Mouse (Mus musculus): ENCODE measurements at regions not wholly inside any gene's neighbourhood (a gene's known extent, or its start where the extent isn't known, plus 50 kb on each side); places are given as distances from the start of the nearest gene placed in this dataset.

DNA sequence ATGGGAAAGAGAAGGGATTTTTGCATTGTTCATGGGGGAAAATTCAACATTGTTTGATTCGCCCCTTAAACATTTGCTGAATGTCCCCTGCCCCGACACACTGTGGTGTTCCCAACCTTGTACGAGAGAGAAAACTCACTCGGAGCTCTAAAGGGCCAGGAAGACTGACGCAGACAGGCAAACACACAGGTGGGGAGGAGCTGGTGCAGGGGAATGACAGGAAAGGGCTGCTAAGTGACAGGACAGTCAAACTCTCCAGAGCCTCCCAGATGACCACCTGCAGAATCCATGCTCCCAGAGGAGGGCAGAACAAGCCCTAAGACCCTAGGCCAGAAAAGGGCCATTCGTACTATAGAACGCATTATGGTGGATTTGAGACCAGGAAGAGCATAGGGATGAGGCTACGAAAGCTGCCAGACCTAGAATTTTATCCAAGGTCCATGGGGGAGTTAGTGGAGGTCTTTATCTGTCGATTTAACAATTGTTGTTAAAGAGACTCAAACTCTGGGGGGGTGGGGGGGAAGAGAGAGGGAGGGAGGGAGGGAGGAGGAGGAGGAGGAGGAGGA, 94.6 kb upstream of the Pabpc6 start:
- peak; percentile 33 for DNase-seq (ENCODE audit: low read depth, low spot score)

GRCm38 (mm10) chr17:9763110-9763509, 93.6 kb upstream of the Pabpc6 start:
- DNase-seq (ENCODE audit: low read depth, low spot score): peak; percentile 49

GRCm38 (mm10) chr17:9762436-9762835, 92.9 kb upstream of the Pabpc6 start:
- no peak for DNase-seq (ENCODE audit: low read depth, low spot score)

GRCm38 (mm10) chr17:9760706-9761059, 91.2 kb upstream of the Pabpc6 start:
- DNase-seq (ENCODE audit: low read depth, low spot score): no peak

DNA sequence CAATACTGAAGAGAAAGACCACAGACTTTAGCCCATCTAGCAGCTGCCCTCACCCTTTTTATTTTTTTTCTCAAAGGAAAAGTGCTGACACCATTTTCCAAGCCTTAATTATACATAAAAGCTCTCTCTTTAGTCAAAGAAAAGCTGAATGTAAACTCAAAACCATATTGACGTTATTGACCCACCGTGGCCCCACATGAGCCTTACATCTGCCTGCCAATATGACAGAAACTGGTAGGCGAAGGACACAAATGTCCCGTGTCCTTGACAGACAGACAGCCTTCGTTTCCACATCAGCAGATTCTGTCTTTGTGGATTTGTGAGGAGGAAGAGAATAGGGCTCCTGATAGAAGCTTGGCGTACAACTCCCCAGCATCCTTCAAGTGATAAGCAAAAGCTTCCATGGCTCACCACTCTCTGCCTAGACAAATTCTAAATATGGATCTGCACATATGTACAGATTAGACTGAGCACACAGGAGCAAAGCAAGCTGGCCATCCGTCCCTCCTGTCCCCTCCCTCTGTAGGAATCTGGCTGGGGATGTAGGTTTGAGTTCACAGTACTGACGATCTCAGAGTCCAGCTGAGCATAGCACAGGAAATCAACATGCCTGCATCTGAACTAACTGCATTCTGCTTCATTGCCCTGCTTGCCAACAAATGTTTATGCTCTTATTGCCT, 90.6 kb upstream of the Pabpc6 start:
- DNase-seq (ENCODE audit: low read depth, low spot score): peak; percentile 38

- DNase-seq (ENCODE audit: low read depth, low spot score): peak; percentile 66
Observed at GRCm38 (mm10) chr17:9759421-9759852, 89.9 kb upstream of the Pabpc6 start.

DNA sequence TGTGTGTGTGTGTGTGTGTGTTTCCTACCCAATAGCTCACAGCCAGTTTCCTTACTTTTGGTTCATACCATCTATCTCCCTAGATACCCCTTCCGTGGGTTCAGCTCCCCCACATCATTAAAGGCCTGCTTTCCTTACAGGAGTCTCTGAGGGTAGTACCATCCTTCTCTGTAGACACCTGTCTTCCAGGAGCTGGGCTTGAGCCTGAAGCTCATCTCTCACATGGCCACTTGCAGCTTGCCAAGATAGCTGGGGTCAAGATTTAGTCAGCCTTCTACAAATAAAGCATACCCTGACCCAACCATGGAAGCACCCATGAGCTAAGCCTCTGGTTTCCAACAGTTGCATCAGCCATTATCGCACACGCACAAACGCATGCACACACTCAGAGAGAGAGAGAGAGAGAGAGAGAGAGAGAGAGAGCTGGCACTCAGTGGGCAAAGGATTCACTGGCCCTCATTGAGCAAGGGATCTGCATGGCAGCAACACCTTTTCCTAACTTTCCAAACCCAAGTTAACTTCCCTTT, 88.3 kb upstream of the Pabpc6 start:
- no peak for DNase-seq (ENCODE audit: low read depth, low spot score)

DNA sequence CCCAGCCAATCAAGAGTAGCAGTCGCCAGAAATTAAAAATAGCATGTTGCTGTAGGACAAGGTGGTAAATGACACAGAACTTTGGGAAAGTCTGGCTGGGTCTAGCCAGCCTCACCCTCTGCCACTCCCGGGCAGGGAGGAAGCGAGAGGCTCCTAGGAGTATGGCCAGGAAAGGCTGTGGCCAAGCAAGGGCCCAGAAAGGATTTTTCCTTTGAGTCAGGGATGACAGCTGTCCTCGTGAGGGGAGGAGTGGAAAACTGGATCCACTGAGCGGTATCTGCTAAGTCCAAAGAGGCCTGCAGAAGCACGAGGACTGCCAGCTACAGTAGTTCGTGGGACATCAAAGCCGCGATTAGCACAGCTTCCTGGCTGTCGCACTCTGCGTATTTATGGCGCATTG, 87.2 kb upstream of the Pabpc6 start:
- DNase-seq (ENCODE audit: low read depth, low spot score): no peak

GRCm38 (mm10) chr17:9756196-9756595, 86.7 kb upstream of the Pabpc6 start:
- peak; percentile 77 for DNase-seq (ENCODE audit: low read depth, low spot score)

DNA sequence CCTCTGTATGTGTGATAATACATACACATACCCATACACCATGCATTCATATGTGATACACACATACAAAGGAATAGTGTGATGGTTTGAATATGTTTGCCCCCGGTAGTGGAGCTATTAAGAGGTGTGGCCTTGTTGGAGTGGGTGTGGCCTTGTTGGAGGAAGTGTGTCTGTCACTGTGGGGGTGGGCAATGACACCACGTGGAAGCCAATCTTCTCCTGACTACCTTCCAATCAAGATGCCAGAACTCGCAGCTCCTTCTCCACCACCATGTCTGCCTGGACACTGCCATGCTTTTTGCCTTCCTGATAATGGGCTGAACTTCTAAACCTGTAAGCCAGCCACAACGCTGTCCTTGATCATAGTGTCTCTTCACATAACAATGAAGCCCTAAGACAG, 86.1 kb upstream of the Pabpc6 start:
- no peak for DNase-seq (ENCODE audit: low read depth, low spot score)

DNA sequence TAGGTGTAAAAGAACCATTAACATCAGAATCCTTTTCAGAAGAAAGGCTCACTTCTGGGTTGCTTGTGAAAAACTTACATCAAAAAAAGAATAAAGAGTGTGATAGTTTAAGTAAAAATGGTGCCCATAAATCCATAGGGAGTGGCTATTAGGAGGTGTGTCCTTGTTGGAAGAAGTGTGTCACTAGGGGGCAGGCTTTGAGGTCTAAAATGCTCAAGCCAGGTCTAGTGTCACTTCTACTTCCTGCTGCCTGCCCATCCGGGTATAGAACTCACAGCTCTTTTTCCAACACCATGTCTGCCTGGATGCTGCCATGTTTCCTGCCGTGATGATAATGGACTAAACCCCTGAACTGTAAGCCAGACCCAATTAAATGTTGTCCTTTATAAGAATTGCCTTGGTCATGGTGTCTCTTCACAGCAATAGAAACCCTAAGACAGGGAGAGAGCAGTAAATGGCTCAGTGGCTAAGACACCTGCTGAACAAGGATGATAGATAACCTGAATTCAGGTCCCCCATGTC, 85.4 kb upstream of the Pabpc6 start:
- no peak for DNase-seq (ENCODE audit: low read depth, low spot score)

DNA sequence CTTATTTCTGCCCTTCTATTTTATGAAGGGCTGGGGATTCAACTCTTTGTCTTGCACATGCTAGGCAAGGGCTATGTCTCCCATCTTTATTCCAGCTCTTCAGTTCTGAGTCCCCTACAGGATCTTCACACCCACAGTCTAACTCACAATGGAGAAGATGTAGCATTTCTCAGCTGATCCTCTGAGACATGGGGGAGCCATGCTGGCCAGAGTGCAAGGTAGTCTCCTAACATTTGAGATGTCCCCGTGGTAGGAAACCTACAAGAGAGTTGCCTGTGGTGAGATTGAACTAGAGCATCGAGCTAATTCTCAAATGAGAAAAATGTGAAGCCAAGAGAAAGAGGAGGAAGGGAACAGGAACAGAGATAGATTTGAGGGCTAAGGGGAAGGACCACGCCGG, 83.3 kb upstream of the Pabpc6 start:
- DNase-seq (ENCODE audit: low read depth, low spot score): no peak

DNA sequence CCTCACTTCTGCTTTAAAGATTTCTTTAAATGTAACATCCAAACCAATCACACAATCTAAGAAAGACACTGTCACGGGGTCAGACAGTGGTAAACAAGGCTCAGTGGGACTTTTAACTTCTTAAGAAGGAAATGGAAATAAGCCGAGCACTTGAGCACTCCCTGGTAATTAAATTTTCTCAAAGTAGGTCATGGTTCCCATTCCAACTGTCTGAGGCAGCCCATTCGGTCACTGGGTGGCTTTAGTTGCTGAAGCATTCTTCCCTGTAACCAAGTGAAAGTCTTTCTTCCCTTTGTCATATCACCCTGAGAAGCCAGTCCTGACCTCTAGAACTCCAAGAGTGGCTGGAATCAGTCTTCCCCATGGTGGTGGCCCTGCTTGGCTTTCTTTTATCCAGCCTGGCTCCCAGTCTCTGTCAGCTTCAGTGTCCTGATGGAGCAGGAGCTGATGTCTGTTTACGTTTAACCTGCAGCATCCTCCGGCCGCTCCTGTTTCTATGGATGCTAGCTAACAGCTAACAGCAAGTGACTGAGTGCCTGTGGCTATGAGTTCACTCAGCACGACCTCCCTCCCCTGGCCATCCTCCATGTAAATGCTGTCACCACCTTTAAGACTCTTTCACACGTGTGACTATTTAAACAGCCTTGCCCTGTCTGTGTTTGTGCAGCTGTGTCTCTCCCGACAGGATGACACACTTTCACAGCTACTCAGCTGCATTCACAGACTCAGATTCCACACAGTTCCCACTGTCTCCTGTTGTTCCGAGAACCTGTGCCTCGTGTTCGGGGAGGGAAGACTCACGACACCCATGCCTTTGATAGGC, 82.0 kb upstream of the Pabpc6 start:
- peak; percentile 49 for DNase-seq (ENCODE audit: low read depth, low spot score)

GRCm38 (mm10) chr17:9750046-9750445, 80.5 kb upstream of the Pabpc6 start:
- DNase-seq (ENCODE audit: low read depth, low spot score): no peak

DNA sequence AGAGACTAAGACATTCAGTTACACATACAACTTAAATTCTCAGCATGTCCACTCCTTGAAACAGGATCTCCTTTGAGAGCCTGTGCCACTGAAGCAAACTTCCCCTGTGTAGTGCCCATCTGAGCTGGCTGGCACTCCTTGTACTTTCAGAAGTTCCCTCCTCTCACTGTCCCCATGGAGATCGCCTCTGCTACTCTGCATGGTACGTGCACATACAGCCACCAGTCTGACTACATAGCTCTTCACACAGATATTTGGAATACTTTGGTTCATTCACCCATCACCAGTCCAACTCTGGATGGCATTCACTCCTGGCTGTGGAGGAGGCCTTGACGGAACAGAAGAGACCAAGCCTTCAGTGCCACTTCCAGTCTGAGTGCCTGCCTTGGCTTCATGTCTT, 79.8 kb upstream of the Pabpc6 start:
- DNase-seq (ENCODE audit: low read depth, low spot score): no peak

- DNase-seq (ENCODE audit: low read depth, low spot score): no peak
Observed at GRCm38 (mm10) chr17:9747893-9748292, 78.4 kb upstream of the Pabpc6 start.

DNA sequence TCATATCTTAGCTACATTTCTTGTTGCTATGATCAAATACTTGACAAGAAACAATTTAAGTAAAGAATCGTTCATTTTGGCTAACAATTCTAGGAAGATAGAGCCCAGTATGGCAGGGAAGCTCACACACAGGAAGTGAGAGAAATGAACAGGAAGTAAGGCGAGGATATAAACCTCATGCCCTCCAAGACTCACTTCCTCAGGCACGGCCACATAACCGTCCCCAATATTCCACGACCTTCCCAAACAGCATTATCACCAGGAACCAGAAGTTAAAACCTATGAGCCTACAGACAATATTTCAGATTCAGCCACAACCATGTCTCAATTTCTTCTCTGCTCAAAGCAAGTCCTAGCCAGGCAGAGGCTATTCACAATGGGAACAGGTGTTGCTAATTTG, 73.8 kb upstream of the Pabpc6 start:
- DNase-seq (ENCODE audit: low read depth, low spot score): no peak

GRCm38 (mm10) chr17:9741321-9741720, 71.8 kb upstream of the Pabpc6 start:
- DNase-seq (ENCODE audit: low read depth, low spot score): no peak

DNA sequence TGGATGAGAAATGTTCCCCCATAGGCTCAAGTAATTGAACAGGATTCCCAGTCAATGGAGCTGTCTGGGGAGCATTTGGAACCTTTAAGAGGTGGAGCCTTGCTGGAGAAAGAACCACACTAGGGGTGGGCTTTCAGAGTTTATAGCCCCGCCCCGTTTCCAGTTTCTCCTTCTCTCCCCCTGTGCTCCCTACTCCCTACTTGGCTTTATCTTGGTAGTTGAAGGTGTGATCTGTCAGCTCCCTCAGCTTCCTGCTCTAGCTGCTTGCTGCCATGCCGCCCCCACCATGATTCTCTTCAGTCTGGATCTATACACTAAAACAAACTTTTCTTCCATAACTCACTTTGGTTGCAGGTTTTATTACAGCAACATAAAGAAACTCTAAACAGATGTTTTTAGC, 59.5 kb upstream of the Pabpc6 start:
- peak; percentile 43 for DNase-seq (ENCODE audit: low read depth, low spot score)

DNA sequence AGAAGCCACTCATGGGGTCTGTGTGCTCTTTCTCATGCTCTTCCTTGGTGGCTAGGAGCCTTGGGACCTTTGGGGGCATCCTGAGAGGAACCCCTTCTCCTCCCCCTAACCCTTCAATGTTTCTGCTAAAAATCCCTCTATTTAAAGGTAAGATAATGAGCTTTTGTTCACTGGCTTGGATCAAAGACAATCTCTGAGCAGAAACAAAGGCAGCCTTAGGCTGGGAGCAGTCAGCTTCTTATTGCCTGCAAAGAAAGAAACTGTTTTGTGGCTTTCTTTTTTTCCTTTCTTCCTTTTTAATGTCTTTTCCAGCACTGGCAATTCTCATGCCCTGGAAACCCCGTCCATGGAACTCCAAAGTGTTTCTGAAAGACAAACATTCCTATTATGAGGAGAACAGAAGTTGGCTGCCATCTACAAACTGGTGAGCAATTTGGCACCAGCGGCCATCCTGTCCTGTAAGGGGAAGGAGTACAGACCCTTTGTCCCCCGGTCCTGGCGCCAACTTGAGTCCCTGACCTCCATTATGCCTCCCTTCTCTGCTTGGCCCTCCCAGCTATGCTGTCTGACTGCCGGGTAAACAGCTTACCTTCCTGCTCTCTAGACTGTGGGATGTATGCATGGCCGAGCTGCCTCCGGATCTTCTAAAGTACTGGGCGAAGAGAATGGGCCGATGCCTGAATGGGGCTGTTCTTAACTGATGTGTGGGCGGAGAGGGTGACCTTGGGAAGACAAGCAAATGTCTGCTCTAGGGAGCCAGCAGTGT, 56.4 kb upstream of the Pabpc6 start:
- peak; percentile 45 for DNase-seq (ENCODE audit: low read depth, low spot score)

- DNase-seq (ENCODE audit: low read depth, low spot score): peak; percentile 53
Observed at GRCm38 (mm10) chr17:9723484-9723883, 54.0 kb upstream of the Pabpc6 start.

GRCm38 (mm10) chr17:9722709-9723108, 53.2 kb upstream of the Pabpc6 start:
- DNase-seq (ENCODE audit: low read depth, low spot score): no peak

Measured in brain, adult 2 months (tissue).